ENCODE assay signal across 19 mouse cellular contexts in the genomic region with DNA sequence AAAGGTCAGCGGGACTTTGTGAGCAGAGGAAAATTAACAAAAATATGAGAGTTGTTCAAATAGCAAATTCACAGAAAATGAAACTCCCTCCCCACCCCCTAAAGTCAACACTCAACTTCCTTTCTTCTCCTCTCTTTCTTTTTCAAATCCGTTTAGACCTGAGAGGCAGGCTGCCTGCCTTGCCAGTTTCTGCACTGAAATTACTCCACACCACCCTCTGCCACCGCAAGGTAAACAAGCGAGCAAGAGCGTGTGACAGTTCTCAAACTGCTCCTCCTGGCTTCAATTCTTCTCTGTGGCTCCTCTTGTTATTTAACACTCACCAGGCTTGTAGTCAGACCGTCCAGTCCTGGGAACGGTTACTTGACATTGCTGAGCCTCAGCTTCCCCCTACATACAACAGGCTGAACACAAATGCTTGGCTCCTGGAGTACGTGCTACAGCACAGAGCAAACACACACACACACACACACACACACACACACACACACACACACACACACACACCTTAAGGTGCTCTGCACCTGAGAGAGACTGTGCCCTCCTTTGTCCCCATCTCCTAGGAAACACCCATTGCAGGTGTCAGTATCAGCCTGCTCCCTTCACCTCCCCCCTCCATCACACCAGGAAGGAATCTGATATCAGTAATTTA.
A peak's percentile ranks its signal among the peaks of the same experiment; 100 is the strongest.
DNase-seq lines count a peak whose midpoint lies in the region; ATAC-seq lines count a peak whose summit lies in the region.
"Had no signal": no experiment of that assay in that cellular context is flagged by ENCODE, and none has a peak within 500 bp of the region (broad histone marks: within the 10 kb centered on the region; RNA-seq: fewer than 3 reads in every experiment).

No protein-coding gene starts in this region.

- no peak for ATAC-seq in hindbrain, embryonic 11.5 days (ENCODE audit: low FRiP score)
- no peak for ATAC-seq in hindbrain, embryonic 14.5 days (ENCODE audit: low FRiP score)
- peak; percentile 71 for ATAC-seq in embryonic facial prominence, embryonic 15.5 days (ENCODE audit: insufficient number of reproducible peaks, low FRiP score, low TSS enrichment, low read depth)
- ATAC-seq in erythroid progenitor cell, adult 5-6 weeks (replicated peaks; ENCODE audit: low FRiP score, poor library complexity, severe bottlenecking), result no peak
- ATAC-seq: intestine, embryonic 16.5 days; midbrain, embryonic 13.5 days had no signal

- DNase-seq in hindbrain, embryonic 11.5 days (ENCODE audit: low spot score), result peak; percentile 7
- DNase-seq in hindbrain, embryonic 14.5 days (ENCODE audit: low spot score), result no peak
- DNase-seq in embryonic facial prominence, embryonic 10.5 days (ENCODE audit: low spot score), result no peak
- peak; percentile 63 for DNase-seq in lung, postnatal 36 days
- DNase-seq in heart, adult 9 months (ENCODE audit: low spot score in 2 of 2), result no peak
- DNase-seq: adrenal gland, adult 8-10 months; cerebellum, postnatal 14 days; gastrocnemius, adult 2 months; heart, postnatal 4 days; kidney, postnatal 4 days; layer of hippocampus, postnatal 36 days; retina, postnatal 1 day; spleen, adult 18-20 months had no signal

- no peak overlapping the region for H3K4me3 ChIP-seq in hindbrain, embryonic 11.5 days (ENCODE audit: low read depth, low read length)
- H3K4me3 ChIP-seq in hindbrain, embryonic 14.5 days (replicated peaks; ENCODE audit: low read length), result no peak overlapping the region
- H3K4me3 ChIP-seq in embryonic facial prominence, embryonic 10.5 days, result no peak overlapping the region
- H3K4me3 ChIP-seq in embryonic facial prominence, embryonic 15.5 days (replicated peaks), result no peak overlapping the region
- H3K4me3 ChIP-seq: gastrocnemius, adult 2 months; midbrain, embryonic 13.5 days; neural tube, embryonic 13.5 days had no signal

- no peak overlapping the region for H3K27ac ChIP-seq in hindbrain, embryonic 11.5 days (ENCODE audit: low read depth, low read length)
- no peak overlapping the region for H3K27ac ChIP-seq in hindbrain, embryonic 14.5 days
- H3K27ac ChIP-seq in embryonic facial prominence, embryonic 10.5 days (replicated peaks), result peak overlapping the region; percentile 25; the same call in 1 of the 2 replicates
- H3K27ac ChIP-seq in embryonic facial prominence, embryonic 15.5 days (replicated peaks), result no peak overlapping the region
- H3K27ac ChIP-seq: gastrocnemius, adult 2 months; midbrain, embryonic 13.5 days; neural tube, embryonic 13.5 days had no signal

- H3K36me3 ChIP-seq in hindbrain, embryonic 11.5 days (ENCODE audit: control insufficient read depth, insufficient read depth, low read length), result no peaks in the 10 kb centered on the region
- no peaks in the 10 kb centered on the region for H3K36me3 ChIP-seq in hindbrain, embryonic 14.5 days (replicated peaks; ENCODE audit: control insufficient read depth, insufficient read depth)
- no peaks in the 10 kb centered on the region for H3K36me3 ChIP-seq in embryonic facial prominence, embryonic 10.5 days (replicated peaks)
- no peaks in the 10 kb centered on the region for H3K36me3 ChIP-seq in embryonic facial prominence, embryonic 15.5 days
- H3K36me3 ChIP-seq: G1E; midbrain, embryonic 13.5 days; neural tube, embryonic 13.5 days had no signal

- no peaks in the 10 kb centered on the region for H3K27me3 ChIP-seq in hindbrain, embryonic 11.5 days (ENCODE audit: control insufficient read depth, insufficient read depth, low read length)
- H3K27me3 ChIP-seq in hindbrain, embryonic 14.5 days (ENCODE audit: control insufficient read depth, insufficient read depth, low read length), result no peaks in the 10 kb centered on the region
- no peaks in the 10 kb centered on the region for H3K27me3 ChIP-seq in embryonic facial prominence, embryonic 10.5 days (replicated peaks; ENCODE audit: low read depth, poor library complexity, severe bottlenecking)
- no peaks in the 10 kb centered on the region for H3K27me3 ChIP-seq in embryonic facial prominence, embryonic 15.5 days
- H3K27me3 ChIP-seq: midbrain, embryonic 13.5 days; neural tube, embryonic 13.5 days had no signal

- no peak overlapping the region for H3K9ac ChIP-seq in hindbrain, embryonic 11.5 days (ENCODE audit: low read depth, low read length)
- no peak overlapping the region for H3K9ac ChIP-seq in hindbrain, embryonic 14.5 days
- H3K9ac ChIP-seq in embryonic facial prominence, embryonic 15.5 days, result no peak overlapping the region
- H3K9ac ChIP-seq: midbrain, embryonic 13.5 days; neural tube, embryonic 13.5 days had no signal

- no peaks in the 10 kb centered on the region for H3K9me3 ChIP-seq in hindbrain, embryonic 11.5 days (ENCODE audit: control insufficient read depth, low read length)
- H3K9me3 ChIP-seq in hindbrain, embryonic 14.5 days (ENCODE audit: control insufficient read depth, low read length), result no peaks in the 10 kb centered on the region
- H3K9me3 ChIP-seq in embryonic facial prominence, embryonic 10.5 days, result no peaks in the 10 kb centered on the region
- H3K9me3 ChIP-seq in embryonic facial prominence, embryonic 15.5 days (replicated peaks), result no peaks in the 10 kb centered on the region
- H3K9me3 ChIP-seq: midbrain, embryonic 13.5 days; neural tube, embryonic 13.5 days had no signal

- H3K4me1 ChIP-seq in hindbrain, embryonic 11.5 days (replicated peaks; ENCODE audit: control insufficient read depth, insufficient read depth, low read length), result no peaks in the 10 kb centered on the region; the same call in 1 of the 2 replicates
- H3K4me1 ChIP-seq in hindbrain, embryonic 14.5 days (replicated peaks; ENCODE audit: control insufficient read depth, insufficient read depth, low read length), result 0 out of 2 replicates have a peak, but pooled peaks cover 4% of the 10 kb centered on the region
- peaks cover 30% of the 10 kb centered on the region for H3K4me1 ChIP-seq in embryonic facial prominence, embryonic 10.5 days
- H3K4me1 ChIP-seq in embryonic facial prominence, embryonic 15.5 days, result peaks cover 16% of the 10 kb centered on the region

- 43% methylated on average over 8 of the region's 8 CpGs for WGBS in hindbrain, embryonic 11.5 days
- WGBS in hindbrain, embryonic 14.5 days, result 38% methylated on average over 8 of the region's 8 CpGs
- 45% methylated on average over 8 of the region's 8 CpGs for WGBS in embryonic facial prominence, embryonic 10.5 days
- 42% methylated on average over 8 of the region's 8 CpGs for WGBS in embryonic facial prominence, embryonic 15.5 days

- H3K4me2 ChIP-seq in hindbrain, embryonic 11.5 days (replicated peaks; ENCODE audit: low read depth, low read length), result no peak overlapping the region
- H3K4me2 ChIP-seq in hindbrain, embryonic 14.5 days (replicated peaks), result no peak overlapping the region
- no peak overlapping the region for H3K4me2 ChIP-seq in embryonic facial prominence, embryonic 15.5 days (replicated peaks)
- H3K4me2 ChIP-seq: midbrain, embryonic 13.5 days; neural tube, embryonic 13.5 days had no signal

Comparison
In these comparisons a context has a peak if more than half of its experiments do, and no peak if none do; other contexts are left out.
1. DNase-seq: peak in hindbrain, embryonic 11.5 days (single experiment) and lung, postnatal 36 days (single experiment); none in hindbrain, embryonic 14.5 days (single experiment), embryonic facial prominence, embryonic 10.5 days (single experiment) and heart, adult 9 months (0 of 2).